Mouse (Mus musculus): ENCODE results near the gene Snrnp70. TPM values are rescaled to one million over a fixed set of nuclear protein-coding genes. Genes with fewer than 3 reads are reported as not detected.

Gene Snrnp70
- polyA plus RNA-seq, 1 experiment: 720 TPM

GRCm38 (mm10) chr7:45426556-45426955, 31.0 kb upstream of the Snrnp70 start:
- Histone ChIP-seq H3K4me1 (ENCODE audit: control insufficient read depth, insufficient read depth, low read length) (no peaks in the 10 kb centered on the region), H3K27ac (ENCODE audit: insufficient read depth, low read length) (no peak overlapping the region), H3K4me3 (ENCODE audit: insufficient read depth, low read length) (no peak overlapping the region)
- TF ChIP-seq CTCF (IDR thresholded peaks at IDR 0.05; ENCODE audit: extremely low read depth, insufficient read depth, low read length) (no peak), POLR2A (IDR thresholded peaks at IDR 0.05; ENCODE audit: extremely low read depth, insufficient read depth, low read length) (no peak)

- Histone ChIP-seq H3K4me3 (ENCODE audit: insufficient read depth, low read length) (no peak overlapping the region), H3K4me1 (ENCODE audit: control insufficient read depth, insufficient read depth, low read length) (no peaks in the 10 kb centered on the region), H3K27ac (ENCODE audit: insufficient read depth, low read length) (no peak overlapping the region)
- TF ChIP-seq POLR2A (IDR thresholded peaks at IDR 0.05; ENCODE audit: extremely low read depth, insufficient read depth, low read length): no peak
- TF ChIP-seq CTCF (IDR thresholded peaks at IDR 0.05; ENCODE audit: extremely low read depth, insufficient read depth, low read length): no peak
These were observed 25.7 kb upstream of the Snrnp70 start for GRCm38 (mm10) chr7:45421194-45421593.

GRCm38 (mm10) chr7:45420615-45420919, 25.0 kb upstream of the Snrnp70 start, which contains the start of gene Lhb:
TSS of gene Lhb (plus strand) at chr7:45420820.
- TF ChIP-seq POLR2A (IDR thresholded peaks at IDR 0.05; ENCODE audit: extremely low read depth, insufficient read depth, low read length) (no peak), CTCF (IDR thresholded peaks at IDR 0.05; ENCODE audit: extremely low read depth, insufficient read depth, low read length) (no peak)
- Histone ChIP-seq H3K27ac (ENCODE audit: insufficient read depth, low read length) (no peak within 1 kb of the TSS), H3K4me3 (ENCODE audit: insufficient read depth, low read length) (no peak within 1 kb of the TSS), H3K4me1 (ENCODE audit: control insufficient read depth, insufficient read depth, low read length) (no peaks in the 10 kb centered on the region)

GRCm38 (mm10) chr7:45419859-45420614, 24.5 kb upstream of the Snrnp70 start:
- H3K4me3 ChIP-seq (ENCODE audit: insufficient read depth, low read length): no peak overlapping the region
- no peak for TF ChIP-seq CTCF (IDR thresholded peaks at IDR 0.05; ENCODE audit: extremely low read depth, insufficient read depth, low read length)
- no peak for TF ChIP-seq POLR2A (IDR thresholded peaks at IDR 0.05; ENCODE audit: extremely low read depth, insufficient read depth, low read length)
- H3K4me1 ChIP-seq (ENCODE audit: control insufficient read depth, insufficient read depth, low read length): no peaks in the 10 kb centered on the region
- no peak overlapping the region for H3K27ac ChIP-seq (ENCODE audit: insufficient read depth, low read length)

- TF ChIP-seq POLR2A (IDR thresholded peaks at IDR 0.05; ENCODE audit: extremely low read depth, insufficient read depth, low read length) (no peak), CTCF (IDR thresholded peaks at IDR 0.05; ENCODE audit: extremely low read depth, insufficient read depth, low read length) (no peak)
- no peak overlapping the region for H3K4me3 ChIP-seq (ENCODE audit: insufficient read depth, low read length)
- no peak overlapping the region for H3K27ac ChIP-seq (ENCODE audit: insufficient read depth, low read length)
- no peaks in the 10 kb centered on the region for H3K4me1 ChIP-seq (ENCODE audit: control insufficient read depth, insufficient read depth, low read length)
These were observed 22.5 kb upstream of the Snrnp70 start for GRCm38 (mm10) chr7:45417962-45418492.

GRCm38 (mm10) chr7:45415636-45416035, 20.1 kb upstream of the Snrnp70 start:
- Histone ChIP-seq H3K4me1 (ENCODE audit: control insufficient read depth, insufficient read depth, low read length) (no peaks in the 10 kb centered on the region), H3K27ac (ENCODE audit: insufficient read depth, low read length) (no peak overlapping the region), H3K4me3 (ENCODE audit: insufficient read depth, low read length) (no peak overlapping the region)
- no peak for TF ChIP-seq POLR2A (IDR thresholded peaks at IDR 0.05; ENCODE audit: extremely low read depth, insufficient read depth, low read length)
- no peak for TF ChIP-seq CTCF (IDR thresholded peaks at IDR 0.05; ENCODE audit: extremely low read depth, insufficient read depth, low read length)

GRCm38 (mm10) chr7:45414740-45415224, 19.2 kb upstream of the Snrnp70 start:
- no peak overlapping the region for H3K4me3 ChIP-seq (ENCODE audit: insufficient read depth, low read length)
- TF ChIP-seq POLR2A (IDR thresholded peaks at IDR 0.05; ENCODE audit: extremely low read depth, insufficient read depth, low read length) (no peak), CTCF (IDR thresholded peaks at IDR 0.05; ENCODE audit: extremely low read depth, insufficient read depth, low read length) (no peak)
- no peaks in the 10 kb centered on the region for H3K4me1 ChIP-seq (ENCODE audit: control insufficient read depth, insufficient read depth, low read length)
- no peak overlapping the region for H3K27ac ChIP-seq (ENCODE audit: insufficient read depth, low read length)

GRCm38 (mm10) chr7:45413864-45414739, 18.6 kb upstream of the Snrnp70 start:
- no peaks in the 10 kb centered on the region for H3K4me1 ChIP-seq (ENCODE audit: control insufficient read depth, insufficient read depth, low read length)
- H3K27ac ChIP-seq (ENCODE audit: insufficient read depth, low read length): no peak overlapping the region
- TF ChIP-seq CTCF (IDR thresholded peaks at IDR 0.05; ENCODE audit: extremely low read depth, insufficient read depth, low read length) (no peak), POLR2A (IDR thresholded peaks at IDR 0.05; ENCODE audit: extremely low read depth, insufficient read depth, low read length) (no peak)
- no peak overlapping the region for H3K4me3 ChIP-seq (ENCODE audit: insufficient read depth, low read length)

- TF ChIP-seq POLR2A (IDR thresholded peaks at IDR 0.05; ENCODE audit: extremely low read depth, insufficient read depth, low read length): no peak
- no peak for TF ChIP-seq CTCF (IDR thresholded peaks at IDR 0.05; ENCODE audit: extremely low read depth, insufficient read depth, low read length)
- Histone ChIP-seq H3K27ac (ENCODE audit: insufficient read depth, low read length) (no peak within 1 kb of the TSS), H3K4me3 (ENCODE audit: insufficient read depth, low read length) (no peak within 1 kb of the TSS), H3K4me1 (ENCODE audit: control insufficient read depth, insufficient read depth, low read length) (no peaks in the 10 kb centered on the region)
These were observed 17.7 kb upstream of the Snrnp70 start, which contains the start of gene Ntf5 for GRCm38 (mm10) chr7:45413113-45413863. TSS of gene Ntf5 (plus strand) at chr7:45413695.

Data from cortical plate, adult 2 months (tissue).